Mouse (Mus musculus) heart, postnatal 4 days (tissue): ENCODE data around the gene Rhbdl3. TPM values are rescaled to one million over a fixed set of nuclear protein-coding genes. Genes with fewer than 3 reads are reported as not detected.
"Not testable (repeated sequence)": the region's sequence is repeated elsewhere in the genome, so short reads cannot be mapped to it uniquely, and the experiment has no call there.

Experiments used
- DNase-seq: peaks from one replicate; pipeline ENCODE4 v3.0.0; 2021
- total RNA-seq, 2 experiments: library from RNA; stranded (reverse); gene quantifications; 2 replicates each; pipeline ENCODE4 v1.2.3; 2021

Rhbdl3 gene
- total RNA-seq, 2 experiments from 2014 or later, result 1.7 to 1.8 TPM

- DNase-seq, result no peak
Observed at GRCm38 (mm10) chr11:80313462-80313861, 12.8 kb downstream of the Rhbdl3 start.

GRCm38 (mm10) chr11:80313944-80314343 lies 13.2 kb downstream of the Rhbdl3 start:
- DNase-seq, result no peak

DNA sequence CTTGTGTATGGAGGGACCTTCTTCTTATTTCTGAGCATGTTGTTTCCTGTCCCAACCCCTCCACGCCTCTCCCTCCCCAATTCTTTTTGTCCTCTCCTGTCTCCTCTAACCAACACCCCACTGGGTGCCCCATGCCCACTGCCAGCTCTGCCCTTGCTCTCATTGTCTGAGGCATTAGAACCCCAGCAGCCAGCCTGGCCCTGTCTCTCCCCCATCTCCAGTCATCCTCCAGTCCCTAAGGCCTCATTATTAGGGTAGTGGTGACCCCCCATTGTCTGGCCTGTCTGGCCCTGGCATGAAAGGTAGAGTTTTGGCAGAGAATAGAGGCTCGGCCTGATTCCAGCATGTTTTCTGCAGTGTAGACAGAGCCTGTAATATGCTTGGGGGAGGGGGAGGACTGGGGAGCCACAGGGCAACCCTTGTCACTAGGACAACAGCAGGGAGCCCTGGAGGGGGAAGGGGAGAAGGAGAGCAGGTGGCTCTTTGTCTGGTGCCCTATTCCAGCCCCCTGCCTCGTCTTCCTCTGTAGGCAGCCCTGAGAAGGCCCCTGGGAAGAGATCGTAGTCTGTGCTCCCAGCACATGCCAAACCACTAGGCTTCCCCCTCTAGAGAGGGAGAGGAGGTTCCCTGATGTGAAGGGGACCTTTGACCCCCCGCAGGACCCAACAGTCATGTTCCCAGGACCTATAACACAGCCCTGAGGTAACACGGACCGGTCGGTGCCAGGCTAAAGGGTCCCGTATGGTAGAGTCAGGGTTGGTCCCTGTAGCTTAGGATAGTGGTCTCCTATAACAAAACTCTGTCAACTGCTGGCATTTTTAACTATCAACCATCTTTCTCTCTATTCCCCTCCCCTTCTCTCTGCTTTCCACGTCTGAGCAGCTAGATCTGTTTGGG lies 15.3 kb downstream of the Rhbdl3 start:
- DNase-seq, result no peak

DNA sequence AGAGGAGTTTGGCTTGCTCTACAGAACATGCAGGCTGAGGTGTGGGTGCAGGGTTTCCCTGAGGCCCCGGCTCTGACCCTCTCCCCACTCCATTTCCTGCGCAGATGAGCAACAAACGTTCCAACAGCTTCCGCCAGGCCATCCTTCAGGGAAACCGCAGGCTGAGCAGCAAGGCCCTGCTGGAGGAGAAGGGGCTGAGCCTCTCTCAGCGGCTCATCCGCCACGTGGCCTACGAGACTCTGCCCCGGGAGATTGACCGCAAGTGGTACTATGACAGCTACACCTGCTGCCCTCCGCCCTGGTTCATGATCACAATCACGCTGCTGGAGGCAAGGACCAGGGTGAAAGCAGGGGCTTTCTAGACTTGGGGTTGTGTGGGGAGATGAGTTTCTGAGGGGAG lies 22.5 kb downstream of the Rhbdl3 start:
- DNase-seq, result no peak

DNA sequence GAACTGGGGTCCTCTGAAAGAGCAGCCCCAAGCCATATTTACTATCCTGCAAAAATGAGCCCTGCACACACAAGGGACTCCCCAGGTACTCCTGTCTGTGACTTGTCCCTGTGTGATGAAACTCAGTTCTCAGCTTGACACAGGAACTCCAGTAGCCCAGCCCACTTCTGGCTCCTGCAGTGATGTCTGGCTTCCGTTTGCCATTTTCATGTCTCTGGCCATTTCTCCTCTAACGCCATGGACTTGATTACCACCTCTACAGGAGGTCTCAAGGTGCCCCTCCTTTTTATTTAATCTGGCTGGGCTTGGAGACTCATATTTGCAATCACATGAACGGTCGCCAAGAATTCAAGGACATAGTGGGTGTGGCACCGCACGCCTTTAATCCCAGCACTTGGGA lies 23.9 kb downstream of the Rhbdl3 start:
- no peak for DNase-seq

DNA sequence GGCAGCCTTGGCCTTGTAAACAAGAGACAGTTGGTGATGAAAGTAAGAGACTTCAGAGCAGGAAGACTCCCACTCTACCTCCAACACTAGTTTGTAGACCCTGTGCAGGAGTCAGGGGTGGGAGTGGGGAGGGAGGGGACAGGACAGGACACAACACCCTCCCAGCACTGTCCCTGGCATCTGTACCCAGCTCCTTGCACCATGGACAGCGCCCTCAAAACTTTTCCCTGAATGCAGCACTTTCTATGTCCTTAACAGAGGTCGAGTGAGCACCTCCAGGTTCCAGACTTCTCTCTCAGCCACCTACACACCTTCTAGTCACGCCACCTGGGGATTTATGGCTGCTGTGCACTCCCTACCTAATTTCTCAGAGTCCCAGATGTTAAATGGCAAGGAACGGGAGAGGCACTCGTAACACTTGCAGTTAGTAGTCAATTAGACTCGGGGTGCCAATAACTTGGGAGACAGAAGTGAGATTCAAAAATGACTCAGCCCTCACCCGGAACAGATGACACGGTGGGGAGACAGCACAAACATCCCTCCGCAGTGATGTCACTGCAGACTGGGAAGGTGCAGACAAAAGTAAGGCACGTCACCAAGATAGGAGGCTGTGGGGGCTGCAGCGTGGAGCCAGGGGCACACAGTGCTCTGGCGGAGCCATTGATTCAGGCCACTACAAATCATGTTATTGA lies 32.1 kb downstream of the Rhbdl3 start:
- peak; percentile 16 for DNase-seq

GRCm38 (mm10) chr11:80335609-80336350 lies 35.1 kb downstream of the Rhbdl3 start:
- DNase-seq, result no peak

- no peak for DNase-seq
Observed at GRCm38 (mm10) chr11:80336351-80336730, 35.6 kb downstream of the Rhbdl3 start.

DNA sequence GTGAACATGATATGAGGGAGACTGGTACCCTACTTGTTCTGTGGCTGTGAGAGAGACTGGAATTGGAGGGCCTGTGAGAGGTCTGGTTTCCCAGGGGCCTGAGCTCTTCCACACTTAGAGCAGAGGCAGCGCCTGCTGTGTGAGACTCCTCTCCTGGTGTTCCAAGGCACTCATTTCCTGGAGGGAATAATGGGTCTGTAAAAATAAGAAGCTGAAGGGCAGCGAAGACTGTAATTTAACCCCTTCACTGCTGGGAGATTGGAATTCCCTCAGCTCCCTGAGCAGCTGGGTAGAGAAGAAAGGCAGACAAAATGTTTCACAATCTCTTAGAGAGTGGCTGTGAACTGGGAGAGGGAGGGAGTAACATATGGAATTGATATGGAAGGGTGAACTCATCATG lies 41.8 kb downstream of the Rhbdl3 start:
- no peak for DNase-seq

DNA sequence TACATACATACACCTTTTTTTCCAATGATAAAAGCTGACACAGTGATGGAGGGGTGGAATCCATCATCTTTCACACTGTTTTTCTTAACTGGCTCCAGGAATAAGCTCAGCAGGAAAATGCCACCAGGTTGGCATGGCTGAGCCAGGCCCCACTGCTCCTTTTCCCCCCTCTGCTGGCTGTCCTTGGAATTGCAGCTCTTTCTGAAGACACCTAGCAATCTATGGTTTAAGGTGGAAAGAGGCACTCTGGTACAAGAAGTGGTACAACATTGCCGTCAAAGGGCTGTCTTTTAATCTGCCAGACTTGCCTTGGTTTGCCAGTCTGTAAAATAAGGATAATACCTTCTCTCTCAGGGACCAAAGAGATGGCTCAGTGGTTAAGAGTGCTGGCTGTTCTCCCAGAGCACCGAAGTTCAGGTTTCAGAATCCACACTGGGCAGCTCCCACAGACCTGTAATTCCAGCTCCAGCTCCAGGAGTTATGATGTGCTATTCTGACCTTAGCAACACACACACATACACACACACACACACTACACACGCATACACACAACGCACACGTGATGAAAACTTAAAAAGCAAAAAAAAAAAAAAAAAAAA lies 51.2 kb downstream of the Rhbdl3 start:
- DNase-seq, result peak; percentile 91

DNA sequence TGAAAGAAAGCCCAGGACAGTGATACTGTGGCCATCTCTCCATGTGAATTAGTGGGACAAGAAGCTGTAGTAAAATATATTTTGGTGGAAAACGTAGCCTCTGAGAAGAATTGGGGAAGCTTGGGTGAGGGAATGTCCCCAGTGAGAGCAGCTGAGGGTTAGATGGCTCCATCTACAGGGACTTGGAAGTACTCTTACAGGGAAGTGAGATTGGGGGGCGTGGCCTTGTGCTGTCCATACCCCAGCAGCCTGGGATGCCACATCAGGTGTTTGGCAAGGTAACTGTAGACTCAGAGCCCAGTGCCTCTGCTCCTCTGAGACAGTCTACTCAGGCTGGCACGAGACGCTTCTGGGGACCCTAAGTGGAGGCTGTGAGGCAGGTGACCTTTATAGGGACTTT lies 54.1 kb downstream of the Rhbdl3 start:
- peak; percentile 24 for DNase-seq

DNA sequence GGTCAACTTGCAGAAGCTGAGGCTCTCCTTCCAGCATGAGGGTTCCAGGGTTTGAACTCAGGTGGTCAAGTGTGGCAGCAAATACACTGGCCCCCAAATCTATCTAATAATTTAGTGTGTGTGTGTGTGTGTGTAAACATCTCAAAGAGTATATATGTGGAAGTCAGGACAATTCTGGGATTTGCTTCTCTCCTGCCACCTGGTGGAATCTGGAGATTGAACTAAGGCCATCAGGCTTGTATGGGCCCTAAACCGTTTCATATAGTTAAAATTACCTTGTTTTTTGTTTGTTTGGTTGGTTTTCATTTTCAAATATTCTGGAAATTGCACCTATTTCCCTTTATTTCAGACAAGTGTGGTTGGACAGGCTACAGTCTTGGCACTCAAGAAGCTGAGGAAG lies 68.2 kb downstream of the Rhbdl3 start:
- DNase-seq, result no peak

DNA sequence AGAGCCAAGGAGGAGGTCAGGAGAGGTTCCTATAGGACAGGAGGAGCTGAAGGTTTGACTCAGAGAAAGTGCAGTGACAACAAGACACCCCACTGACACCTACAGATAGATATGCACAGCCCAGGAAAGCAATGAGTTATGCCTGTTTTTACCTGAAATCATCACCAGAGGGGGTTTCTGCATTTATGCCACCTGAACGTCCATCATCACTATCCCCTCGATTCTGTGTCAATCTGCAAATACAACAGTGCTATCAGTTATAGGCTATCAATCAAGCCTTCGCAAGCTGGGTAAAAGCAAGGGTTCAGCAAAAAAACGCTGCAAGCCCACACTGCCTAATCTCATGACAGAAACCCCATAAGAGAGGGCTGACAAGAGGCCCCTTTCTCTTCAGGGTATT lies 75.9 kb downstream of the Rhbdl3 start:
- no peak for DNase-seq

DNA sequence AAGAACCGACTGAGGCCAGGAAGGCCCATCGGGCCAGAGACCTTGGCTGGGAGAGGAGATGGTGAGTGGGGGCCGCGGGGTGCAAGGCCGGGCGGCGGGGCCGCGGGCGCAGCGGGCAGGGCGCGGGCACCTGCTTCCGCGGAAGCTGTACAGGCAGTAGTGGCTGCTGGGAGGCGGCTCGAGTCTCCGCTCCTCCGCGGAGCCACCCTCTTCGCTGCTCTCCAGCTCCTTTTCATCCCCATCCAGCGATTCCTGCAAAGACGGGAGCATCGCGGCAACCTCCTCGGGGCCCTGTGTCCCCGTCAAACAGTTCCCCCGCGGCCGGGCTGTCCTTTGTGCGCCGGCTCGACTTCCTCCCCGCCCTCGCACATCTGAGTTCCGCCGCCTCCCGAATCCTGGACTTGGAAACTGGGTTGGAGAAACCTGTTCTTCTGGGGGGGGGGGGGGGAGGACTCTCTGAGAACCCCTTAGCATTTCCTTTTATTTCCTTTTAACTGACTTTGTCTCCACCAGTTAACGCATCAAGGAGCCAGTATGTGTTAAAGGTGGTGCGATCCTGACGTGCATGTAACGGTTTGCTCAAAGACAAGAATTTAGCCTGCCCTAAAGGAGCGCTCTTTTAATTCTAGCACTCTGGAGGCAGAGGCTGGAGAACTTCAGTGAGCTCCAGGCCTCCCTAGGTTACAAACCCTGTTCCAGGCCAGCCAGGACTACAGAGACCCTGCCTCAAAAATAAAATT lies 77.2 kb downstream of the Rhbdl3 start, which contains the start of gene 5730455P16Rik:
5730455P16Rik (minus strand) TSS at position 323 of the 740 bp plus-strand sequence.
- peak; percentile 90 for DNase-seq

- DNase-seq, result not testable (repeated sequence)
Observed at GRCm38 (mm10) chr11:80378452-80379068, 77.8 kb downstream of the Rhbdl3 start.

DNA sequence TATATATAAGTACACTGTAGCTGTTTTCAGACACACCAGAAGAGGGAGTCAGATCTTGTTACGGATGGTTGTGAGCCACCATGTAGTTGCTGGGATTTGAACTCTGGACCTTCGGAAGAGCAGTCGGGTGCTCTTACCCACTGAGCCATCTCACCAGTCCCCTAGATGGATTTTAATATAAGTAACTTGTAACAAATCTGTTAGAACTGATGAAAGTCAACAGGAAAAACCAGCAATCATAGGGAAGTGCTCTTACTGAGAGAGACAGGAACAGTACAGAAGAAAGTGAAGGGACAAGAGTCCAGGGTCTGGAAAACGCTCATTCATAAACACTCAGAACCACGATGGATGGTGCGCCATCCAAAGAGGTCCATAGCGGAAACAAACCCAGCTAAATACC lies 78.5 kb downstream of the Rhbdl3 start:
- not testable (repeated sequence) for DNase-seq

- DNase-seq, result peak; percentile 37
Observed at GRCm38 (mm10) chr11:80382626-80383018, 81.9 kb downstream of the Rhbdl3 start.

- peak; percentile 98 for DNase-seq
Observed at GRCm38 (mm10) chr11:80383019-80383625, 82.4 kb downstream of the Rhbdl3 start, which contains the start of gene Zfp207. Zfp207 (plus strand) TSS chr11:80383279.

DNA sequence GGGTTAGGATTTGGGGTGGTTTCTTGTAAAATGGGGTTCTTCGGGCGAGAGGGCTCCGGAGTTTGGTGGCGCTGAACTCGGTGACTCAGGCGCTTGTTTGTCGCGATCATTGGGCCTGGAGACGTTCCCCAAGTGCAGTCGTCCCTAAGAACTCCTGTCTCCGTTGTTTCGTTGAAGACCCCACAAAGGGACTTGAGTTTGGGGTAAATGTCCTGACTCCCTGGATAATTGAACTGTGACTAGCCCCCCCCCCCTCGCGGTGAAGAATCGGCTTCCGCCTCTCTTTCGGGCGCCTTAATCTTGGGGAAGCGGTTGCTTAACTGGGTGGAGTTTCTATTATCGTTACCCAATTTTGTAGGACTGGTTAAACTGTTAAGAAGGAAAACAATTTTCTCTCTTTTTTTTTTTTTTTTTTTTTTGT lies 82.9 kb downstream of the Rhbdl3 start:
- DNase-seq, result no peak

DNA sequence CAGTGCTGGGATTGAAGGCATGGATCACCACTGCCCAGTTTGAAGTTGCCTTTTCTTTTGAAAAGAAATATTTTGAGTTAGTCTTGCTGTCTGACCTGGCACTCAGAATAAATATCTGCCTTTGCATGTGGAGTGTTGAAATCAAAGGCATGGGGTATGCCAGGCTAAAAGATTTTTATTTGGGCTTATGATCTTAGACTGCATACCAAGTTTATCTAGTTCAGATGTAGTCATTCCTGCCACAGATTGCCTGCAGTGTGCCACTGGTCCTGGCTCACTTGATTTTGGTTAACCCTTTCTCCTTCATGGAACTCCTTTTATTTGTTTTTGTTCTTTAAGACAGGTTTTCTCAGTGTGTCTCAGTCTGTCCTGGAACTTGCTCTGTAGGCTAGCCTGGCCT lies 83.7 kb downstream of the Rhbdl3 start:
- DNase-seq, result no peak

DNA sequence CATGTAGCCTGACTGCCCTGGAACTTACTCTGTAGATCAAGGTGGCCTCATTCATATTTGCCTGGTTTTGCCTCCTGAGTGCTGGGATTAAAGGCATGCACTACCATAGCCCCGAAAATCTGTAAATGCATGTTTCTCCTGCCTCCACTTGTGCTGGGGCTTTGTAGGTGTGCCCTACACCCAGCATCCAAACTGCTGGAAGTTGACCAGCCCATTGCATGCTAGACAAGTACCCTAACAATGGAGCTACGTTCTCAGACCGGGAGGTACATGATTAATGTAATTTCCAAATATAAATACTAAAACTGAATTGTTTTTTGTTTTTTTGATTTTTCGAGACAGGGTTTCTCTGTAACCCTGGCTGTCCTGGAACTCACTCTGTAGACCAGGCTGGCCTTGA lies 84.3 kb downstream of the Rhbdl3 start:
- no peak for DNase-seq
